Mouse (Mus musculus) olfactory bulb, adult 2 months (tissue): ENCODE data around the gene G6pdx.

Source experiments
- CTCF ChIP-seq: fragments of 200-500 bp; IDR thresholded peaks from 2 replicates; pipeline ENCODE4 v1.5.1; 2012; ENCODE audit warnings: low read depth, mild to moderate bottlenecking, low read length, moderate library complexity; ENCODE audit not compliant: insufficient read depth
- POLR2A ChIP-seq: fragments of 200-500 bp; IDR thresholded peaks from 2 replicates; pipeline ENCODE4 v1.6.1; 2012; ENCODE audit warnings: mild to moderate bottlenecking, low read depth, low read length, moderate library complexity; ENCODE audit not compliant: insufficient read depth

DNA sequence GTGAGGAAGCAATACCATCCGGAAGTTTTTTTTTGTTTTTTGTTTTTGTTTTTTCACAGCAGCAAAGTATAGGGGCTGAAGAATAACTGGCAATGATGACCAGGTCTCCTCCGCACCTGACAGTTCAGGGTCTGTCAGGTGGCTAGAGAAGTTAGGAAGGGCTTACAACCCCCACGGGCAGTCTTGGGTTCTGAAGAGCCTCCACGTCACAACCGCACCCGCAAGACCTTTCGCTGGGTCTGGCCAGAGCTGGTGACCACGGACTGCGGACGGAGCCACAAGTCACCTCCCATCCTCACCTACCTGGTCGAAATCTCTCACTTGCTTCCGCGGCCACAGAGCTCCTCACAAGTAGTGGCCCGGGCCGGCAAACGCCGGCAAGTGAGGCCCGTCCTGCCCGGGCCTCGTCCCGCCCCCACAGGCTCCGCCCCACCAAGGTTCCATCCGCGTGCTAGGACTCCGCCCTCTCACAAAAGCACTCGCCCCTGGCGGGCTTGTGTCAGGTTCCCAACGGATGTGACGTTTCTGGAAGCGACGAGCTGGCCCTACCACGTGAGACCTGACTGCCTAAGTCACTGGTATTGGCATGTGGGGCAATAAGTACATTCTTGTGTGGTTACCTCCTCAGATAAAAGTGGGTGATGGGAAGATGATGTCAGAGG is 56.0 kb downstream of the G6pdx start, which contains the start of the genes Ubl4a and Slc10a3:
- TF ChIP-seq CTCF, result no peak
- TF ChIP-seq POLR2A, result peak; percentile 43; the same call in 1 of the 2 replicates
